Mouse (Mus musculus) adrenal gland, postnatal 25 days (tissue): ENCODE data around the gene Uba5. TPM values are rescaled to one million over a fixed set of nuclear protein-coding genes. Genes with fewer than 3 reads are reported as not detected.

Experiments
- total RNA-seq: library from RNA; stranded (reverse); gene quantifications from 2 replicates; pipeline ENCODE4 v1.2.3, GENCODE M21; 2021

The Uba5 gene
- total RNA-seq, 1 experiment from 2014 or later = 42.2 TPM

Other genes with a start within 250 kb of the Uba5 start
- 5.6 and 7.8 TPM in 2 replicates for gene Nphp3, start 60.6 kb downstream of the Uba5 start, total RNA-seq
- not detected in 2 replicates for gene Gm28305, start 22.5 kb downstream of the Uba5 start, total RNA-seq
- gene Acad11, start 243 bp upstream of the Uba5 start, total RNA-seq = 66.5 and 74.1 TPM in 2 replicates
- 0.18 TPM in 1 of 2 replicates, not detected in the other for gene Ackr4, start 63.8 kb upstream of the Uba5 start, total RNA-seq
- 40.5 and 49.8 TPM in 2 replicates for gene Dnajc13, start 199.8 kb upstream of the Uba5 start, total RNA-seq